Mouse (Mus musculus) left cerebral cortex, adult 9 months (tissue): ENCODE measurements at regions not wholly inside any gene's neighbourhood (a gene's known extent, or its start where the extent isn't known, plus 50 kb on each side); places are given as distances from the start of the nearest gene placed in this dataset.

Experiments used
- DNase-seq, 2 experiments: peaks; one replicate each; pipeline ENCODE4 v3.0.0; 2022; ENCODE audit warnings: low spot score in 2 of 2

- DNase-seq = no peak
These were observed 205.6 kb upstream of the Bcor start for GRCm38 (mm10) chrX:12365582-12366323.

- no peak for DNase-seq
These were observed 206.6 kb upstream of the Bcor start for GRCm38 (mm10) chrX:12366801-12367200.

GRCm38 (mm10) chrX:12373670-12374069 lies 213.5 kb upstream of the Bcor start:
- no peak for DNase-seq

- no peak for DNase-seq
These were observed 211.8 kb upstream of the Atp6ap2 start for GRCm38 (mm10) chrX:12375796-12376195.

GRCm38 (mm10) chrX:12376238-12376980 lies 211.2 kb upstream of the Atp6ap2 start:
- DNase-seq = no peak

- DNase-seq = no peak
These were observed 210.2 kb upstream of the Atp6ap2 start for GRCm38 (mm10) chrX:12377441-12377840.

GRCm38 (mm10) chrX:12392145-12392825 lies 195.3 kb upstream of the Atp6ap2 start:
- no peak for DNase-seq

GRCm38 (mm10) chrX:12409319-12409718 lies 178.3 kb upstream of the Atp6ap2 start:
- no peak for DNase-seq

GRCm38 (mm10) chrX:12425566-12425965 lies 162.0 kb upstream of the Atp6ap2 start:
- DNase-seq = no peak

- DNase-seq = no peak
These were observed 160.9 kb upstream of the Atp6ap2 start for GRCm38 (mm10) chrX:12426664-12427063.

GRCm38 (mm10) chrX:12432289-12432688 lies 155.3 kb upstream of the Atp6ap2 start:
- no peak for DNase-seq

- no peak for DNase-seq
These were observed 151.9 kb upstream of the Atp6ap2 start for GRCm38 (mm10) chrX:12435656-12436055.

- no peak for DNase-seq
These were observed 151.5 kb upstream of the Atp6ap2 start for GRCm38 (mm10) chrX:12436106-12436505.

- peak; percentile 3 to 44 for DNase-seq
These were observed 148.2 kb upstream of the Atp6ap2 start for GRCm38 (mm10) chrX:12439447-12439846.

- no peak for DNase-seq
These were observed 143.8 kb upstream of the Atp6ap2 start for GRCm38 (mm10) chrX:12443794-12444193.

GRCm38 (mm10) chrX:12445093-12445492 lies 142.5 kb upstream of the Atp6ap2 start:
- DNase-seq = no peak

GRCm38 (mm10) chrX:12447962-12448361 lies 139.6 kb upstream of the Atp6ap2 start:
- no peak for DNase-seq

GRCm38 (mm10) chrX:12449688-12450087 lies 137.9 kb upstream of the Atp6ap2 start:
- DNase-seq = no peak

GRCm38 (mm10) chrX:12452979-12453769 lies 134.4 kb upstream of the Atp6ap2 start:
- no peak for DNase-seq

GRCm38 (mm10) chrX:12461657-12462056 lies 125.9 kb upstream of the Atp6ap2 start:
- no peak for DNase-seq

- no peak for DNase-seq
These were observed 124.5 kb upstream of the Atp6ap2 start for GRCm38 (mm10) chrX:12462936-12463647.
